Mouse (Mus musculus) hindbrain, embryonic 12.5 days (tissue): ENCODE measurements around the gene Klhl8. TPM values are rescaled to one million over a fixed set of nuclear protein-coding genes. Genes with fewer than 3 reads are reported as not detected.

Source experiments
- ATAC-seq: fragments of 200-750 bp; cut with Nextera tagmentation; 2 replicates; pipeline ENCODE4 v1.8.0; 2017; ENCODE audit warnings: moderate TSS enrichment; ENCODE audit not compliant: low FRiP score
- H3K27ac ChIP-seq: fragments of 300-500 bp; sonication (generic); 2 replicates; pipeline ENCODE4 v1.5.1; 2016; ENCODE audit warnings: mild to moderate bottlenecking
- H3K27me3 ChIP-seq: fragments of 300-500 bp; sonication (generic); 2 replicates; pipeline ENCODE4 v1.6.1; 2016; ENCODE audit warnings: mild to moderate bottlenecking
- H3K36me3 ChIP-seq: fragments of 300-500 bp; sonication (generic); 2 replicates; pipeline ENCODE4 v1.6.1; 2016; ENCODE audit warnings: mild to moderate bottlenecking
- H3K4me1 ChIP-seq: fragments of 300-500 bp; sonication (generic); 2 replicates; pipeline ENCODE4 v1.6.1; 2016
- H3K4me2 ChIP-seq: fragments of 300-500 bp; sonication (generic); replicated peaks from 2 replicates; pipeline ENCODE4 v1.6.1; 2016; ENCODE audit warnings: mild to moderate bottlenecking
- H3K4me3 ChIP-seq: fragments of 300-500 bp; sonication (generic); 2 replicates; pipeline ENCODE4 v1.5.1; 2016; ENCODE audit warnings: mild to moderate bottlenecking
- H3K9ac ChIP-seq: fragments of 300-500 bp; sonication (generic); 2 replicates; pipeline ENCODE4 v1.6.1; 2016; ENCODE audit warnings: mild to moderate bottlenecking, moderate library complexity
- H3K9me3 ChIP-seq: fragments of 300-500 bp; sonication (generic); replicated peaks from 2 replicates; pipeline ENCODE4 v1.6.1; 2016; ENCODE audit warnings: mild to moderate bottlenecking
- WGBS: fragments of 180-500 bp; shearing (Covaris S2); methylation state at CpG from one replicate; pipeline ENCODE4 v1.1.7; 2016; 5-methylcytosine and 5-hydroxymethylcytosine counted together
- polyA plus RNA-seq: library from polyadenylated mRNA; unstranded; fragments of >200 nt; fragmentation: Nextera tagmentation; extraction: Ambion mirVana; gene quantifications from 2 replicates; pipeline ENCODE4 v1.2.1, GENCODE M21; 2016

The Klhl8 gene
- polyA plus RNA-seq, 1 experiment from 2014 or later: 20.3 TPM

GRCm38 (mm10) chr5:103816718-103817117, 94.3 kb downstream of the Klhl8 start:
- 85% methylated on average over 3 of the region's 3 CpGs for WGBS
- ATAC-seq: no peak
- Histone ChIP-seq H3K27ac (no peak overlapping the region), H3K4me2 (no peak overlapping the region), H3K4me1 (no peaks in the 10 kb centered on the region), H3K27me3 (no peaks in the 10 kb centered on the region), H3K9me3 (no peaks in the 10 kb centered on the region), H3K9ac (no peak overlapping the region), H3K36me3 (no peaks in the 10 kb centered on the region), H3K4me3 (no peak overlapping the region)

- no peak overlapping the region for H3K27ac ChIP-seq
These were observed 95.8 kb downstream of the Klhl8 start for GRCm38 (mm10) chr5:103815249-103815617.

GRCm38 (mm10) chr5:103814551-103815248, 96.4 kb downstream of the Klhl8 start:
- ATAC-seq: no peak
- no peaks in the 10 kb centered on the region for H3K27me3 ChIP-seq

More at GRCm38 (mm10) chr5:103815249-103815617, 95.8 kb downstream of the Klhl8 start:
- no peaks in the 10 kb centered on the region for H3K27me3 ChIP-seq
- H3K36me3 ChIP-seq: no peaks in the 10 kb centered on the region
- no peak overlapping the region for H3K9ac ChIP-seq
- no peak for ATAC-seq
- no peak overlapping the region for H3K4me2 ChIP-seq
- H3K4me3 ChIP-seq: no peak overlapping the region
- no peaks in the 10 kb centered on the region for H3K9me3 ChIP-seq
- 75% methylated on average over 4 of the region's 4 CpGs for WGBS
- no peaks in the 10 kb centered on the region for H3K4me1 ChIP-seq

GRCm38 (mm10) chr5:103813997-103814542, 97.0 kb downstream of the Klhl8 start:
- H3K27ac ChIP-seq: no peak overlapping the region
- H3K36me3 ChIP-seq: no peaks in the 10 kb centered on the region
- H3K4me3 ChIP-seq: no peak overlapping the region
- 90% methylated on average over 12 of the region's 12 CpGs for WGBS
- H3K9ac ChIP-seq: no peak overlapping the region
- no peak for ATAC-seq
- H3K4me1 ChIP-seq: no peaks in the 10 kb centered on the region
- no peaks in the 10 kb centered on the region for H3K9me3 ChIP-seq
- H3K4me2 ChIP-seq: no peak overlapping the region
- H3K27me3 ChIP-seq: no peaks in the 10 kb centered on the region

More at GRCm38 (mm10) chr5:103814551-103815248, 96.4 kb downstream of the Klhl8 start:
- no peaks in the 10 kb centered on the region for H3K36me3 ChIP-seq
- 73% methylated on average over 16 of the region's 16 CpGs for WGBS
- no peak overlapping the region for H3K27ac ChIP-seq
- no peak overlapping the region for H3K4me3 ChIP-seq
- no peaks in the 10 kb centered on the region for H3K4me1 ChIP-seq
- no peaks in the 10 kb centered on the region for H3K9me3 ChIP-seq
- no peak overlapping the region for H3K9ac ChIP-seq
- H3K4me2 ChIP-seq: no peak overlapping the region

GRCm38 (mm10) chr5:103813291-103813690, 97.8 kb downstream of the Klhl8 start:
- no peak overlapping the region for H3K4me2 ChIP-seq
- H3K36me3 ChIP-seq: no peaks in the 10 kb centered on the region
- H3K9ac ChIP-seq: no peak overlapping the region
- no peaks in the 10 kb centered on the region for H3K4me1 ChIP-seq
- H3K27me3 ChIP-seq: no peaks in the 10 kb centered on the region
- no peak overlapping the region for H3K27ac ChIP-seq
- no peaks in the 10 kb centered on the region for H3K9me3 ChIP-seq
- no peak for ATAC-seq
- 68% methylated on average over 5 of the region's 5 CpGs for WGBS
- H3K4me3 ChIP-seq: no peak overlapping the region

Other genes with a start within 250 kb of the Klhl8 start
- gene Aff1, start 218.9 kb downstream of the Klhl8 start, polyA plus RNA-seq: 5.4 and 7.7 TPM in 2 replicates
- gene Hsd17b13, start 66.2 kb upstream of the Klhl8 start, polyA plus RNA-seq: not detected in 2 replicates
- 2.2 and 2.4 TPM in 2 replicates for gene Hsd17b11, start 110.7 kb upstream of the Klhl8 start, polyA plus RNA-seq
- gene Nudt9, start 135.0 kb upstream of the Klhl8 start, polyA plus RNA-seq: 64.7 and 70.4 TPM in 2 replicates
- not detected in 2 replicates for gene Gm17660, start 166.3 kb upstream of the Klhl8 start, polyA plus RNA-seq
- 78.8 and 85.8 TPM in 2 replicates for gene Sparcl1, start 202.5 kb upstream of the Klhl8 start, polyA plus RNA-seq